Mouse (Mus musculus): ENCODE data around the gene Olfr979. TPM values are rescaled to one million over a fixed set of nuclear protein-coding genes. Genes with fewer than 3 reads are reported as not detected.
"Not testable (repeated sequence)": the region's sequence is repeated elsewhere in the genome, so short reads cannot be mapped to it uniquely, and the experiment has no call there.

Olfr979 gene
- total RNA-seq (2014; rRNA removed) (not detected in 2 replicates), polyA plus RNA-seq (2012; rRNA removed) (not detected in 2 replicates)

- no peak for TF ChIP-seq POLR2A (IDR thresholded peaks at IDR 0.05; ENCODE audit: extremely low read depth, insufficient read depth, low read length)
- no peak for TF ChIP-seq CTCF (IDR thresholded peaks at IDR 0.05; ENCODE audit: low read depth, low read length)
- Histone ChIP-seq H3K9ac (ENCODE audit: low read depth, low read length) (no peak within 1 kb of the TSS), H3K27ac (replicated peaks; ENCODE audit: insufficient read depth, low read depth, low read length) (no peak within 1 kb of the TSS), H3K4me3 (ENCODE audit: insufficient read depth, low read depth, low read length) (no peak within 1 kb of the TSS), H3K36me3 (ENCODE audit: control insufficient read depth, insufficient read depth, low read length) (no peaks in the 10 kb centered on the region), H3K4me1 (ENCODE audit: control insufficient read depth, insufficient read depth, low read length) (no peaks in the 10 kb centered on the region), H3K79me2 (ENCODE audit: control insufficient read depth, insufficient read depth, low read length) (no peaks in the 10 kb centered on the region), H3K27me3 (ENCODE audit: control insufficient read depth, insufficient read depth, low read length) (no peaks in the 10 kb centered on the region)
- no peak for DNase-seq (ENCODE audit: extremely low read depth, low read depth, low spot score)
- WGBS = 100% methylated on average over 1 of the region's 1 CpGs
These were observed at the start of gene Olfr979 for GRCm38 (mm10) chr9:40003365-40003764. TSS of gene Olfr979 (minus strand) at chr9:40003465.

DNA sequence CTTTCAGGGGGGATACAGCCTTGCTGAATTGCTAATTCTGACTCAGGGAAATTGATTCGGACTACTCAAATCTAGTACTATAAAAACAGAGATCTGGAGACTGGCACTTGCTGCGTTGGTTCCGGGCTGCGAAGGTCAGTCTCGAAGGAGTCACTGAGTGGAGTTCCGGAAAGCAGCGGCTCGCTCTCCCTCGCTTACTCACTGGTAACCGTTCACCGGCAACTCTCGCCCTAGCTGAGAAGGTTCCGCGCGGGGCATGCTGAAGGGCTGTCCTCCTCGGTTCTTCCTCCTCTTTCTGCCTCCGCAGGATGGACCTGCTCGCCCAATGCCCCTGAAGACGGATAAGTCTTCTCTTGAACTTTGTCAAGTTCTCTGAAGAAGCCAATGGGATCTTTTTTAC is 46.9 kb upstream of the Olfr979 start:
- TF ChIP-seq CTCF (IDR thresholded peaks at IDR 0.05; ENCODE audit: low read depth, low read length) (no peak), POLR2A (IDR thresholded peaks at IDR 0.05; ENCODE audit: extremely low read depth, insufficient read depth, low read length) (no peak)
- WGBS = 86% methylated on average over 19 of the region's 19 CpGs
- DNase-seq (ENCODE audit: extremely low read depth, low read depth, low spot score) = no peak
- Histone ChIP-seq H3K27me3 (ENCODE audit: control insufficient read depth, insufficient read depth, low read length) (no peaks in the 10 kb centered on the region), H3K27ac (replicated peaks; ENCODE audit: insufficient read depth, low read depth, low read length) (no peak overlapping the region), H3K4me3 (ENCODE audit: insufficient read depth, low read depth, low read length) (no peak overlapping the region), H3K4me1 (ENCODE audit: control insufficient read depth, insufficient read depth, low read length) (no peaks in the 10 kb centered on the region), H3K79me2 (ENCODE audit: control insufficient read depth, insufficient read depth, low read length) (no peaks in the 10 kb centered on the region), H3K36me3 (ENCODE audit: control insufficient read depth, insufficient read depth, low read length) (no peaks in the 10 kb centered on the region), H3K9ac (ENCODE audit: low read depth, low read length) (no peak overlapping the region)

GRCm38 (mm10) chr9:40021164-40021563 is 17.9 kb upstream of the Olfr979 start, which contains the start of gene Olfr981:
TSS of gene Olfr981 (plus strand) at chr9:40021464.
- TF ChIP-seq CTCF (IDR thresholded peaks at IDR 0.05; ENCODE audit: low read depth, low read length) (no peak), POLR2A (IDR thresholded peaks at IDR 0.05; ENCODE audit: extremely low read depth, insufficient read depth, low read length) (no peak)
- no peak within 1 kb of the TSS for H3K27ac ChIP-seq (replicated peaks; ENCODE audit: insufficient read depth, low read depth, low read length)
- H3K4me3 ChIP-seq (ENCODE audit: insufficient read depth, low read depth, low read length) = no peak within 1 kb of the TSS
- H3K9ac ChIP-seq (ENCODE audit: low read depth, low read length) = no peak within 1 kb of the TSS
- no peaks in the 10 kb centered on the region for H3K79me2 ChIP-seq (ENCODE audit: control insufficient read depth, insufficient read depth, low read length)
- H3K36me3 ChIP-seq (ENCODE audit: control insufficient read depth, insufficient read depth, low read length) = no peaks in the 10 kb centered on the region
- no peaks in the 10 kb centered on the region for H3K4me1 ChIP-seq (ENCODE audit: control insufficient read depth, insufficient read depth, low read length)
- DNase-seq (ENCODE audit: extremely low read depth, low read depth, low spot score) = no peak
- WGBS = 57% methylated on average over 2 of the region's 2 CpGs
- H3K27me3 ChIP-seq (ENCODE audit: control insufficient read depth, insufficient read depth, low read length) = no peaks in the 10 kb centered on the region

- Histone ChIP-seq H3K27ac (replicated peaks; ENCODE audit: insufficient read depth, low read depth, low read length) (no peak within 1 kb of the TSS), H3K4me3 (ENCODE audit: insufficient read depth, low read depth, low read length) (no peak within 1 kb of the TSS), H3K36me3 (ENCODE audit: control insufficient read depth, insufficient read depth, low read length) (no peaks in the 10 kb centered on the region), H3K27me3 (ENCODE audit: control insufficient read depth, insufficient read depth, low read length) (no peaks in the 10 kb centered on the region), H3K9ac (ENCODE audit: low read depth, low read length) (no peak within 1 kb of the TSS), H3K4me1 (ENCODE audit: control insufficient read depth, insufficient read depth, low read length) (no peaks in the 10 kb centered on the region; the same call in 1 of the 2 replicates), H3K79me2 (ENCODE audit: control insufficient read depth, insufficient read depth, low read length) (no peaks in the 10 kb centered on the region)
- peak; percentile 17 for DNase-seq (ENCODE audit: extremely low read depth, low read depth, low spot score)
- 86% methylated on average over 1 of the region's 1 CpGs for WGBS
- TF ChIP-seq POLR2A (IDR thresholded peaks at IDR 0.05; ENCODE audit: extremely low read depth, insufficient read depth, low read length) = no peak
- TF ChIP-seq CTCF (IDR thresholded peaks at IDR 0.05; ENCODE audit: low read depth, low read length) = no peak
These were observed 6.2 kb upstream of the Olfr979 start, which contains the start of gene Olfr980 for GRCm38 (mm10) chr9:40009482-40009881. TSS of gene Olfr980 (minus strand) at chr9:40009582.

DNA sequence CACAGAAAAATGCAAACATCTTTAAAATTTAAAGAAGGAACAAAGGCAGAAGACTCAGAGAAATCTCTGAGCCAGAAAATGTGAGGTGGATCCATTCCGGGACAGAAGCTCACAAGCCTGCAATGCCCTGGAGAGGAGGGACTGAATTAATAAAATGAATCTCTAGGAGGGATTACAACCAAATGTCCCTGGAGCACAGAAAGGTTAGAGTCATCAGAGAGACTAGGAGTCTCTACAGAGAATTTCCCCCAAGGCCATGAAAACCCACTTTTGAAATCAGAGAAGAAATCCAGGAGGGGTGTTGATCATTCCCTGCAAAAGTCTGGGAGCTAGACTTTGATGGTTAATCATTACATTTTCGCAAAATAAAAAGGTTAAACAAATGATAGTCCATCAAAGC is 11.5 kb downstream of the Olfr979 start, which contains the start of gene Olfr978:
TSS of gene Olfr978 (plus strand) at position 301 of the 400 bp plus-strand sequence.
- 31% methylated on average over 2 of the region's 2 CpGs for WGBS
- no peak within 1 kb of the TSS for H3K4me3 ChIP-seq (ENCODE audit: insufficient read depth, low read depth, low read length)
- H3K27me3 ChIP-seq (ENCODE audit: control insufficient read depth, insufficient read depth, low read length) = no peaks in the 10 kb centered on the region
- H3K79me2 ChIP-seq (ENCODE audit: control insufficient read depth, insufficient read depth, low read length) = no peaks in the 10 kb centered on the region
- peaks cover 2% of the 10 kb centered on the region; the same call in 1 of the 2 replicates for H3K4me1 ChIP-seq (ENCODE audit: control insufficient read depth, insufficient read depth, low read length)
- H3K27ac ChIP-seq (replicated peaks; ENCODE audit: insufficient read depth, low read depth, low read length) = no peak within 1 kb of the TSS
- no peak for DNase-seq (ENCODE audit: extremely low read depth, low read depth, low spot score)
- no peak for TF ChIP-seq CTCF (IDR thresholded peaks at IDR 0.05; ENCODE audit: low read depth, low read length)
- TF ChIP-seq POLR2A (IDR thresholded peaks at IDR 0.05; ENCODE audit: extremely low read depth, insufficient read depth, low read length) = no peak
- H3K9ac ChIP-seq (ENCODE audit: low read depth, low read length) = no peak within 1 kb of the TSS
- H3K36me3 ChIP-seq (ENCODE audit: control insufficient read depth, insufficient read depth, low read length) = no peaks in the 10 kb centered on the region

DNA sequence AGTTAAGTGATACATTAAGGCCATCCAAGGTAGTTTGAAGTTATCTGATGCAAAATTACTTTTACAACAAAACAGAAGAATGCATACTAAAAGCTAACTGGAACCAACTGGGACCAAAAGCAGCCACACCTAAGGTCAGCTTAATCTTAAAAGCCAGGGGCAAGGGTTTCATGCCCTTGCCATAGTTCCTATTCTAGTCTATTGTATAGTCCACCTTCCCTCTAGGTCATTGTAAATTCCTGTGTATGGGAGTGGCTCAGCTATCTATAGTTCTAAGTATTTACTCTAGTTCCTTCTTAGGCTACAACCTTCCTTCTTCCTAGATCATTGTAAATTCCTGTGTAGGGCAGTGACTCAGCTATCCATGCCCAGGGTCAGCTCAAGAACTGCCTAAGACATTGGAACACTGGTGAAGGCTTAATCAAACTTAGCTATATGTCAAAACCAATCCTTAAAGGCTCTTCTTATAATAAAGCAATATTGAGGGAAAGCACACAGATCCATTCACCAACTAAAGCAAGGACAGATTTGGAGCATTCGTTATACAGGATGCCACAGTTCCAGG is 26.6 kb downstream of the Olfr979 start:
- WGBS = 72% methylated on average over 1 of the region's 1 CpGs
- H3K4me1 ChIP-seq (ENCODE audit: control insufficient read depth, insufficient read depth, low read length); H3K9ac ChIP-seq (ENCODE audit: low read depth, low read length); H3K36me3 ChIP-seq (ENCODE audit: control insufficient read depth, insufficient read depth, low read length); DNase-seq (ENCODE audit: extremely low read depth, low read depth, low spot score); H3K27ac ChIP-seq (replicated peaks; ENCODE audit: insufficient read depth, low read depth, low read length); H3K4me3 ChIP-seq (ENCODE audit: insufficient read depth, low read depth, low read length); H3K79me2 ChIP-seq (ENCODE audit: control insufficient read depth, insufficient read depth, low read length); H3K27me3 ChIP-seq (ENCODE audit: control insufficient read depth, insufficient read depth, low read length): not testable (repeated sequence)

- not testable (repeated sequence) for DNase-seq (ENCODE audit: extremely low read depth, low read depth, low spot score); H3K9ac ChIP-seq (ENCODE audit: low read depth, low read length); H3K27ac ChIP-seq (replicated peaks; ENCODE audit: insufficient read depth, low read depth, low read length); H3K4me3 ChIP-seq (ENCODE audit: insufficient read depth, low read depth, low read length); H3K36me3 ChIP-seq (ENCODE audit: control insufficient read depth, insufficient read depth, low read length); H3K4me1 ChIP-seq (ENCODE audit: control insufficient read depth, insufficient read depth, low read length); H3K79me2 ChIP-seq (ENCODE audit: control insufficient read depth, insufficient read depth, low read length); H3K27me3 ChIP-seq (ENCODE audit: control insufficient read depth, insufficient read depth, low read length)
- 79% methylated on average over 8 of the region's 9 CpGs for WGBS
These were observed 42.2 kb downstream of the Olfr979 start, which contains the start of gene Olfr976 for GRCm38 (mm10) chr9:39961033-39961432. TSS of gene Olfr976 (minus strand) at chr9:39961133.

Measured in liver, adult 2 months (tissue).